Mouse (Mus musculus) adrenal gland, postnatal 25 days (tissue): ENCODE data around the gene Hnmt. TPM values are rescaled to one million over a fixed set of nuclear protein-coding genes. Genes with fewer than 3 reads are reported as not detected.

Experiments used
- total RNA-seq: library from RNA; stranded (reverse); gene quantifications from 2 replicates; pipeline ENCODE4 v1.2.3, GENCODE M21; 2021

Hnmt gene
- total RNA-seq, 1 experiment from 2014 or later: 19.9 TPM

Other genes starting within 250 kb of the Hnmt start
- not detected in 2 replicates for gene Tbpl2, start 47.2 kb upstream of the Hnmt start, total RNA-seq
- not detected in 2 replicates for gene Il1f8, start 103.8 kb upstream of the Hnmt start, total RNA-seq
- gene Il1f9, start 137.1 kb upstream of the Hnmt start, total RNA-seq: not detected in 2 replicates
- gene Il1f6, start 166.0 kb upstream of the Hnmt start, total RNA-seq: not detected in 2 replicates
- gene Il1f5, start 227.6 kb upstream of the Hnmt start, total RNA-seq: not detected in 2 replicates
- gene Il1f10, start 241.8 kb upstream of the Hnmt start, total RNA-seq: not detected in 2 replicates